Mouse (Mus musculus) embryonic stem cell, embryonic (primary cell): ENCODE data around the gene N4bp2l2.

Experiments used
- CTCF ChIA-PET, 4 experiments: fragments of 300-600 bp in 2 of 4; fragments of 350-600 bp in 2 of 4; sonication (Branson Sonifier 250); formaldehyde crosslinking; loops; one replicate each; lab custom pipeline; 2022; ENCODE audit warnings: inconsistent platforms in 2 of 4; lab: Charles Lee
- POLR2A ChIA-PET, 4 experiments: fragments of 300-600 bp in 2 of 4; fragments of 350-600 bp in 2 of 4; sonication (Branson Sonifier 250); formaldehyde crosslinking; loops; one replicate each; lab custom pipeline; 2022; ENCODE audit warnings: antibody characterized with exemption in 4 of 4, inconsistent platforms in 1 of 4; lab: Charles Lee

Gene N4bp2l2

GRCm38 (mm10) chr5:150592904-150593755, 72.9 kb downstream of the N4bp2l2 start:
- POLR2A ChIA-PET: interaction anchor here in 3 of 4 experiments (0.5 to 1.7 kb wide), 12 partner anchors 10 to 775 kb away, joined by 3 to 7 read pairs (median 3); partner anchors contain the start of genes Brca2 (in 1 of the 3) and N4bp2l2 (in 1 of the 3)

GRCm38 (mm10) chr5:150592186-150592903, 73.6 kb downstream of the N4bp2l2 start:
- ChIA-PET CTCF (no interaction called here), POLR2A (interaction anchor here in 1 of 4 experiments (0.5 to 0.6 kb wide), 3 partner anchors 26 to 98 kb away, joined by 3 read pairs; no protein-coding TSS in a partner anchor)

More at GRCm38 (mm10) chr5:150592904-150593755, 72.9 kb downstream of the N4bp2l2 start:
- CTCF ChIA-PET: no interaction called here

- POLR2A ChIA-PET: interaction anchor here in 1 of 4 experiments (1.0 kb wide), 1 partner anchor 67 kb away, joined by 3 read pairs; no protein-coding TSS in a partner anchor
- CTCF ChIA-PET: no interaction called here
Measured at GRCm38 (mm10) chr5:150589945-150590344, 76.0 kb downstream of the N4bp2l2 start.

- CTCF ChIA-PET: interaction anchor here in 1 of 4 experiments (0.7 kb wide), 1 partner anchor 34 kb away, joined by 3 read pairs; no protein-coding TSS in a partner anchor
- POLR2A ChIA-PET: no interaction called here
Measured at GRCm38 (mm10) chr5:150584337-150584729, 81.7 kb downstream of the N4bp2l2 start.

- ChIA-PET POLR2A (interaction anchor here in 3 of 4 experiments (0.8 to 1.2 kb wide), 3 partner anchors 11 to 25 kb away, joined by 3 to 4 read pairs (median 4); no protein-coding TSS in a partner anchor), CTCF (interaction anchor here in 1 of 4 experiments (0.7 kb wide), 1 partner anchor 34 kb away, joined by 3 read pairs; no protein-coding TSS in a partner anchor)
Measured at GRCm38 (mm10) chr5:150583622-150584336, 82.2 kb downstream of the N4bp2l2 start.

GRCm38 (mm10) chr5:150583181-150583580, 82.8 kb downstream of the N4bp2l2 start:
- POLR2A ChIA-PET: interaction anchor here in 3 of 4 experiments (0.7 to 1.5 kb wide), 5 partner anchors 11 to 24 kb away, joined by 3 to 4 read pairs (median 4); no protein-coding TSS in a partner anchor
- CTCF ChIA-PET: no interaction called here

GRCm38 (mm10) chr5:150581180-150581579, 84.8 kb downstream of the N4bp2l2 start:
- POLR2A ChIA-PET: interaction anchor here in 1 of 4 experiments (1.0 kb wide), 1 partner anchor 84 kb away, joined by 5 read pairs; no protein-coding TSS in a partner anchor
- CTCF ChIA-PET: no interaction called here

GRCm38 (mm10) chr5:150578613-150579171, 87.3 kb downstream of the N4bp2l2 start:
- CTCF ChIA-PET: no interaction called here
- POLR2A ChIA-PET: interaction anchor here in 1 of 4 experiments (0.9 to 1.6 kb wide), 2 partner anchors 17 to 22 kb away, joined by 3 to 4 read pairs; no protein-coding TSS in a partner anchor

GRCm38 (mm10) chr5:150576832-150577231, 89.2 kb downstream of the N4bp2l2 start:
- CTCF ChIA-PET: no interaction called here
- POLR2A ChIA-PET: interaction anchor here in 2 of 4 experiments (1.0 to 1.7 kb wide), 5 partner anchors 9 to 21 kb away, joined by 3 to 8 read pairs (median 3); no protein-coding TSS in a partner anchor

- ChIA-PET POLR2A (interaction anchor here in 1 of 4 experiments (0.8 to 1.3 kb wide), 2 partner anchors 9 to 52 kb away, joined by 4 to 5 read pairs; partner anchors contain the start of gene Brca2), CTCF (interaction anchor here in 1 of 4 experiments (0.5 kb wide), 1 partner anchor 128 kb away, joined by 3 read pairs; no protein-coding TSS in a partner anchor)
Measured at GRCm38 (mm10) chr5:150574885-150575284, 91.1 kb downstream of the N4bp2l2 start.

- ChIA-PET POLR2A (interaction anchor here in 1 of 4 experiments (0.8 to 1.3 kb wide), 2 partner anchors 8 to 51 kb away, joined by 4 to 5 read pairs; partner anchors contain the start of gene Brca2), CTCF (interaction anchor here in 1 of 4 experiments (0.5 kb wide), 1 partner anchor 129 kb away, joined by 3 read pairs; no protein-coding TSS in a partner anchor)
Measured at GRCm38 (mm10) chr5:150574403-150574802, 91.6 kb downstream of the N4bp2l2 start.

- CTCF ChIA-PET: no interaction called here
- POLR2A ChIA-PET: interaction anchor here in 1 of 4 experiments (0.9 to 2.0 kb wide), 2 partner anchors 17 to 48 kb away, joined by 3 to 6 read pairs; partner anchors contain the start of gene Brca2
Measured at GRCm38 (mm10) chr5:150570496-150571219, 95.3 kb downstream of the N4bp2l2 start.

GRCm38 (mm10) chr5:150566971-150567370, 99.0 kb downstream of the N4bp2l2 start:
- CTCF ChIA-PET: interaction anchor here in 1 of 4 experiments (0.5 kb wide), 1 partner anchor 452 kb away, joined by 4 read pairs; no protein-coding TSS in a partner anchor
- POLR2A ChIA-PET: interaction anchor here in 1 of 4 experiments (1.2 kb wide), 1 partner anchor 18 kb away, joined by 3 read pairs; no protein-coding TSS in a partner anchor

- CTCF ChIA-PET: no interaction called here
- POLR2A ChIA-PET: interaction anchor here in 1 of 4 experiments (1.2 to 1.6 kb wide), 2 partner anchors 9 kb away, joined by 3 to 5 read pairs; no protein-coding TSS in a partner anchor
Measured at GRCm38 (mm10) chr5:150566226-150566625, 99.8 kb downstream of the N4bp2l2 start.

- CTCF ChIA-PET: no interaction called here
- POLR2A ChIA-PET: interaction anchor here in 2 of 4 experiments (1.0 to 1.9 kb wide), 8 partner anchors 9 to 265 kb away, joined by 3 to 8 read pairs (median 3); partner anchors contain the start of gene Brca2 (in 1 of the 2)
Measured at GRCm38 (mm10) chr5:150564426-150564825, 101.6 kb downstream of the N4bp2l2 start.

GRCm38 (mm10) chr5:150561783-150562182, 104.2 kb downstream of the N4bp2l2 start:
- ChIA-PET POLR2A (interaction anchor here in 2 of 4 experiments (0.7 to 1.4 kb wide), 4 partner anchors 11 to 39 kb away, joined by 3 read pairs; partner anchors contain the start of gene Brca2 (in 2 of the 2)), CTCF (no interaction called here)
